Mouse (Mus musculus) ES-E14 (cell line): ENCODE data around the gene Slc22a20.

Experiments used
- CHD2 ChIP-seq: IDR thresholded peaks from 2 replicates; pipeline ENCODE4 v1.6.1; 2014; ENCODE audit warnings: mild to moderate bottlenecking, low read depth, low read length, inconsistent platforms
- HCFC1 ChIP-seq: IDR thresholded peaks from 2 replicates; pipeline ENCODE4 v1.6.1; 2012; ENCODE audit warnings: low read length, inconsistent platforms, borderline replicate concordance; ENCODE audit not compliant: insufficient read depth
- MAFK ChIP-seq: IDR thresholded peaks from 2 replicates; pipeline ENCODE4 v1.6.1; 2014; ENCODE audit warnings: mild to moderate bottlenecking, low read depth, low read length, inconsistent platforms; ENCODE audit not compliant: insufficient read depth
- ZC3H11A ChIP-seq: IDR thresholded peaks from 2 replicates; pipeline ENCODE4 v1.6.1; 2012; ENCODE audit warnings: low read depth, mild to moderate bottlenecking, inconsistent platforms, low read length, borderline replicate concordance
- ZNF384 ChIP-seq: IDR thresholded peaks from 2 replicates; pipeline ENCODE4 v1.6.1; 2012; ENCODE audit warnings: low read depth, low read length, inconsistent platforms

DNA sequence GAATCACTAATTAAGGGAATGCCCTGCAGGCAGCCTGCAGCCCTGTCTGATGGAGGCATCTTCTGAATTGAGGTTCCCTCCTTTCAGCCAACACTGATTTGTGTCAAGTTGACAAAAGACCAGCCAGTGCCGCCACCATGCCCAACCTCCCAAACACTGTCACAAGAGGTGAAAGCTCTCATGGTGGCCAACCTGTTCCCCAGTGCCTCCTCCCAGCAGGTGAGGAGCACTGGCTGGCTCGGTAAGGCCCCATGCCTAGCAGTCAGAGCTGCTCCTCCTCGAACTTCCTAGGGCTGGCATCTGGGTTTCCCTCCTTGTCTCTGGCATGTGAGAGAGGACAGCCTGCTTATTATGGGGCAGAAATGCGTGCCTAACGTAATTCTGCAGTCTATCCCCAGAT lies 46.2 kb downstream of the Slc22a20 start:
- TF ChIP-seq CHD2 (no peak), ZNF384 (no peak), MAFK (no peak), ZC3H11A (no peak), HCFC1 (no peak)
